Mouse (Mus musculus): ENCODE results near the gene Trim67. TPM values are rescaled to one million over a fixed set of nuclear protein-coding genes. Genes with fewer than 3 reads are reported as not detected.

The Trim67 gene
- total RNA-seq (2021) = 1 to 10 TPM; 3.1 to 3.9 TPM

DNA sequence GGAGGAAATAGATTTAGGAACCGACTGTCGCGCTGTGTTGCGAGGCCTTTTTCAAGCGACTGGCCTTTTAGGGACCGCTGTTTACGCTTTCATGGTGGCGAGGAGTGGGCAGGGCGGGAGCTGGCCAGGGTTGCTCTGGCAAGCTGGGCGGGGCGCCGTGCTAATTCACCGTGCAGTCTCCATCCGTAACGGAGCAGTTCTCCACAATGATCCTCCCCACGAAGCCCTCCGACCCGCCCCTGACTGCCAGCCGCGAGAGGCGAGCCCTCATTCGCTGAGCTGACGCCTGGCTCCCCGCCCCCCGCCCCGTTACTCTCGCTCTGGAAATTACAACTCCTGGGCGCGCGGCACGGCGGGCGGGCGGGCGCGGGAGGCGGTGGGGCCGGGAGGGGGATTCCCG, at the start of gene Trim67:
Gene Trim67 (plus strand): TSS at position 385 of the 400 bp plus-strand sequence.
- peak; percentile 46 to 54 for DNase-seq

- no peak for DNase-seq
Observed at GRCm38 (mm10) chr8:124746661-124747060, 46.2 kb upstream of the Trim67 start.

DNA sequence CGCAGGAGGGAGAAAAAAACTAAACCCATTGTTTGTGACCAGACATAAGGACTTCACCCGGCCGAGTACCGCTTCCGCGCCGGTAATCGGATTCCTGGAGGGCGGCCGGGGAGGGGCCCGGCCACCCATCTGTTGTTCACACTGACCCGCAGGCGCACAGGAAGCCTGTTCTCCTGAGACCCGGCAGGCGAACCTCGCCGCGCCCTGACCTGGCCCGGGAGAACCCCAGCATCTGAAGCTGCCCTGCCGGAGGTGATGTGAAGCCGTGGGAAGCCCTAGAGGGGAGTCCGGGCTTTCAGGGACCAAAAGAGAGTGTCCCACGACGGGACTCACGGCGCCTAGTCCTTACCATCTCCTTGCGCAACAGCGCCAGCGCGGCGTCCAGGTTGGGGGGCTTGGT, 41.7 kb upstream of the Trim67 start:
- no peak for DNase-seq

DNA sequence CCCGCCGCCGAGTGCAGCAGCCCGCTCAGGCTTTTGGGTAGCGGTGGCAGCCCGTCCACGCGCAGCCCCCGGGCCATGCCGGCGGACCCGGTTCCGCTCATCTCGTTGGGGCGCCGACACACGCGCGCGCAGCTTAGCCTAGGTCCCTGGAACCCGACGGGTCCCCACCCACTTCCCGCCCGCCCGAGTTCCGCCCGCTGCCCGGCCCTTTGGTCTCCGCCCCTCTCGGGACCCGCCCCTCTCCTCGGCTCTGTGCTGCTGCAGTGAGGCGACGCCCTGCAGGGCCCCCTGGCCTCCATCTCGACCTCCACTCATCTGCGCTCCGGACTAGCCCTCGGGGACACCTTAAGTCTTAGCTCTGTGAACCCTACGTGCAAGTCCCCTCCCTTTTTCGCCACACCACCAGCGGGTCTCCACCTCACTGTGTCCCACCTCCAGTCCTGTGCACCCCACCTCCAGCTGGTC, 41.2 kb upstream of the Trim67 start, which contains the start of gene Fam89a:
Gene Fam89a (minus strand): TSS at position 124 of the 465 bp plus-strand sequence.
- DNase-seq = peak in 1 of 2 experiments; percentile 3

GRCm38 (mm10) chr8:124752325-124752862, 40.5 kb upstream of the Trim67 start:
- DNase-seq = no peak

DNA sequence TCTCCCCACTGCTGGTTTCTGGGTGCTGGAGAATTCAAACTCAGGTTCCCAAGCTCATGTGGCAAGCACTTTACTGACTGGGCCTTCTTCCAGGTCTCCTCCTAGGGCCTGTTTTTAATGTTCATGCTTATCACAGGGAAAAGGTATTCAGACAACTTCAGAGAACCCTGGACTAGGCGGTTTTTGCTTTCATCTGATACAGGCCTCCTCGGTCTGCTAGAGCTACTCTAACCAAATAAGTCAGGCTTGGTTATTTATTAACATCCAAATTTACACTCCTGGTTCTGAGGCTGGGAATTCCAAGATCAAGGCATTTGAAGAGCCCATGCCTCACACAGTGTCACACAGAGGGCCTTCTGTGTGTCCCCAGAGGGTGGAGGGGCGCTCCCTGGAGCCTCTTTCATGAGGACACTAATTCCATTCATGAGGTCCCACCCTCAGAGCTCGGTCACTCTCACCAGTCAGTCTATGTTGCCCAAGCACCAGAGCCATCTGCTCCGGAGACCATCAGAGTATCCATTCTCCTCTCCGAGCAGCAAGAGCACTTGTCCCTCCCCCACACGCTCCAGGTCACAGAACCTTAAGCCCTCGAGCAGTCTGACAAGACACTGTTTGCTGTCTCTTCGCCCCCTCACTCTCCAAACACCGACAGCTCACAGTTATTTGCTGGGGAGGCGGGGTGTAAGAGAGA, 38.6 kb upstream of the Trim67 start:
- DNase-seq = peak; percentile 18 to 23

DNA sequence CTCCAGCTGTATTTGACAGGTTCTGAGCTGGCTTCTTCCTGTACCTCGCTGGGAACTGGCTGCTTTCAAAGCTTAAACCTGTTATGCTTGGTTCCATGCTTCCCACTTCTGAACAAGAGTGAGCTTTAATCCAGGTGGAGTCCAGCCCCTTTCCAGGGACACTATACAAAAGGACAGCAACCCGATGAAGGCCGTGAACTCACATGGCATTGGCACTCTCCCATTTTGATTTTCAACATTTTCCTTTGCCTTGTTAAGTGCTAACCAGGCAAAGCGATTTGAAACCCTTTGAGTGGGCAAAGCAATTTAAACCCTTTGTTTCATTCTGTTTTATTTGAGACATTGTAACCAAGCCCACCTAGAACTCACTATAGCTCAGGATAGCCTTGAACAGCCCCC, 38.1 kb upstream of the Trim67 start:
- no peak for DNase-seq

DNA sequence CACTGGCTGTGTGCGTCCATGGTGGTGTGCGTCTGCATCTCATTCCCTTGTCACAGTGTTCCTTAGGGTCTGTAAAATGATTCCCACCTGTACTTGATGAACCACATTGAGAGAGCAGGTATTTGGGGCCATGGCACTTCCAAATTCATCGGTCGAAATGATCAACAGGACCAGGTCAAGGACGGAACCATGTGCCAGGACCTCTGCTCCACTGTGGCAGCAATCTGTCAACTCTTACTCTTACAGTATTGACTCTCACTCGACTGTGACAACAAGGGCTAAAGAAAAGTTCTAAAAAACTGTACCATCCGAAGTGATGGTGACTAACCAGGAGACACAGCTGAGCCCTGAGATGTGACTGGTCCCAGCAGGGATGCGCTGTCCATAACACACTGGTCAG, 37.4 kb upstream of the Trim67 start:
- no peak for DNase-seq

DNA sequence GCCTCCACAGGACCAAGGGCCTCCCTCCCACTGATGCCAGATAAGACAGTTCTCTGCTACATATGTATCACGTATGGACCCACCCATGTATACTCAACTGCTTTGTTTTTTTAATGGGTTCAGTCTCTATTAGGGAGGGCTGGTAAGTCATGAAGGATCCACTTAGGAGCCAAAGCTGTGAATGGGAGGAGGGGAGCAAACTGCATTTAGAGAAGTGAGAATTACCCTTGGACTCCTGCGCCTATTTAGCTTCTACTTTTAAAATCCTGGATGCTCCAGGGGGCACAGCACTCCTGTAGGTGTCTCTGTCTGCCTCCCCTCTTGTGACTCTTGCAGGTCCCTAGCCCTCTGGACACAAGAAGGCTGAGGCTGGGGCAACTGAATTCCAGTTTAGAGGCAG, 36.7 kb upstream of the Trim67 start:
- no peak for DNase-seq

- DNase-seq = no peak
Observed at GRCm38 (mm10) chr8:124756601-124757000, 36.3 kb upstream of the Trim67 start.

DNA sequence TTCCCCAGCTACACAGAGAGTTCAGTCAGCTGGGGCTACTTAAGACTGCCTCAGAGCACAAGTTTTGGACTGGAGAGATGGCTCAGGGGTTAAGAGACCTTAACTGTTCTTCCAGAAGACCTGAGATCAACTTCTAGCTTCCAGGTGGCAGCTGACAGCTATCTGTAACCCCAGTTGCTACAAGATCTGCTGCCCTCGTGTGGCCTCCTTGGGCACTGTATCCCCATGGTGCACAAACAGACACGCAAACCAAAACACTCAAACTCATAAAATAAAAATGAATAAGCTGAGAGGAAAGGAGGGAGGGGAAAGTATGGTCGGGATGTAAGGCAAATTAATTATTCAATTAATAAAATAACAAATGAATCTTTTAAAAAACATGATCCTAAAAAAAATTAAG, 34.3 kb upstream of the Trim67 start:
- DNase-seq = no peak

GRCm38 (mm10) chr8:124763061-124763460, 29.8 kb upstream of the Trim67 start:
- DNase-seq = no peak

GRCm38 (mm10) chr8:124772389-124772788, 20.5 kb upstream of the Trim67 start:
- DNase-seq = peak; percentile 16 to 30

- peak; percentile 56 to 59 for DNase-seq
Observed at GRCm38 (mm10) chr8:124775695-124776094, 17.2 kb upstream of the Trim67 start.

GRCm38 (mm10) chr8:124780236-124780635, 12.7 kb upstream of the Trim67 start:
- no peak for DNase-seq

DNA sequence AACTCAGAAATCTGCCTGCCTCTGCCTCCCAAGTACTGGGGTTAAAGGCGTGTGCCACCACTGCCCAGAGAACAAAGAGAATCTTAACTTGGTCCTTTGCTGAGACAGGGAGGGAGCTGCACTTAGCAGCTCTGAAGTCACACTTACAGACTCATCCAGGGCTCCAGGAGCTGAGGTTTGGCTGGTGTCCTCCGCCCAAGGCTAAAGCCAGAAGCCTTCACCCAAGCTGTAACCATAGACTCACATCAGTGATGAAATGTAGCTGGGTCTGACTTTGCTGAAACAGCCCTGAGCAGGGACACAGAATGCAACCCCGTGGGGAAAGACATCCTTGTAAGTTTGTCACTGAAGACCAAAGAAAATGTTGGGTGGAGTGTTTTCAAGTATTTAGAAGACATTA, 10.5 kb upstream of the Trim67 start:
- no peak for DNase-seq

DNA sequence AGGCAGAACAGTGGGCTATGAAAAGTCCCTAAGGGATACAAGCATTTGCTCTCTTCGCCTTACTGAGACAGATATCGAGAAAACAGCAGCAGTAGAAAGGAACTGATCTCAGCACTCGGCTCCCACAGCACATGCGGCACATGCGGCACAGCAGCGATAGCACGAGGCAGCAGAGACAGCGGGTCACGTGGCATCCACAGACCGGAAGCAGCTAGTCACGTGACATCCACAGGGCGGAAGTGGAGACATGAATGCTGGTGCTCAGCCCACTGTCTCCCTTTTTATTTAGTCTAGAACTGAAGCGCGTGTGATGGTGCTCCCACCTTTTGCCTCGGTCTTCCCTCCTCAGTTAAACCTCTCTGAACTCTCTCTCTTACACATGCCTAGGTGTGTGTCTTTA, 9.7 kb upstream of the Trim67 start:
- no peak for DNase-seq

GRCm38 (mm10) chr8:124784613-124785012, 8.3 kb upstream of the Trim67 start:
- peak; percentile 19 to 42 for DNase-seq

GRCm38 (mm10) chr8:124790676-124791075, 2.2 kb upstream of the Trim67 start:
- no peak for DNase-seq

DNA sequence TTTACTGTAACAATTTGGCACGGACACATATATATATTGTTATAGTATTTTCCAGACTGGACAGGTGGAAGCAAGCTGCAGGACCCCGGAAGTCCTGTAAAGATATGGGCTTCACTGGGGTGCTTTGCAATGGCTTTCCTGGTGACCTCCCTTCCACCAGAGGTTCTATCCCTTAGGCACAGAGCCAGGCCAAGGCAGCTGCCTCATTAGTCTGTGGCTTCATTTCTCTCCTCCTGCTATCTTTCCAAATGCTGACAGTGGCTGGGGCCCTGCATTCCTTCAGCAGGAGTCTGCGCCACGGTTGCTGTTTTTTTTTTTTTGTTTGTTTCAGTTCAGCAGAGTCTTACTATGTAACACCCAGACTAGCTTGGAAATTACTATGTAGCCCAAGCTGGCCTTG, 1.1 kb upstream of the Trim67 start:
- DNase-seq = no peak

DNA sequence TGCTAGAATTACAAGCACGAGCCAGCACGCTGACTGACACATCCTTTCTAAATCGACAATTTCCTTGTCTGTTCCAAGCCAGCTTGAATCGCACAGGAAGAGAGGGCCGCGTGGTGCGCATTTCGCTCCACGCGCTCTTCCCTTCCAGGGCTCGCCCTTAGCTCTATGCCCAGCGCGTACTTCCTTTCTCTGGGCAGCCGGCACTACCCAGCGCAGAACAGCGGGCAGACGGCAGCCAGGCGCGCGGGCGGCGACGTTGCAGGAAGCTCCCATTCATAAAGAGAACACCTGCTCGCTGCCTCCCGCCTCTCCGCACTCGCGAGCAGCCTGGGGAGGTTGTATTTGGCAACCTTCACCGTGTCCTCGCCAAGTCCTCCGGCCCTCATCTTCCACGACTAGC, 706 bp upstream of the Trim67 start:
- DNase-seq = peak; percentile 50 to 62

DNA sequence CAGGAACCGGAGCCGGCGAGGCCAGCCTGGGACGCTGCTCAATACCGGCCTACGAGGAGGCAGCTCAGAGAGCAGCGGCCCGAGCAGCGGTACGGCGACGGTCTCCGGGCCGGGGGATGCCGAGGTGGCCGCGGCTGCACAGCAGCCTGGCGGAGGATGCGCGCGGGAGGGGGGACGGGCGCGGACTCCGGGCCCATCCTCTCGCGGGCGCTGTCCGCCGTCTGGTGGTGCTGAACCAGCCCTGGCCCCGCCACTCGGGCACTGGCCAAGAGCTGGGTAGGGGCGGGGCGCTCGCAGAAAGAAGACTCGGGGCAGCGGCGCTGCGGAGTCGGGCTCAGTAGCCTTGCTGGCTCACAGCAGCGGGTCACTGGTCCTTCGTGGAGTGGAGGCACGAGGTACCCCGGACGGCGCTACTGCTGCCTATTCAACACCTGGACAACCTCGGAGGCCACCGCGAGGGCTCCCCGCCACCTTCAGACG, 320 bp downstream of the Trim67 start:
- DNase-seq = peak; percentile 74 to 79

DNA sequence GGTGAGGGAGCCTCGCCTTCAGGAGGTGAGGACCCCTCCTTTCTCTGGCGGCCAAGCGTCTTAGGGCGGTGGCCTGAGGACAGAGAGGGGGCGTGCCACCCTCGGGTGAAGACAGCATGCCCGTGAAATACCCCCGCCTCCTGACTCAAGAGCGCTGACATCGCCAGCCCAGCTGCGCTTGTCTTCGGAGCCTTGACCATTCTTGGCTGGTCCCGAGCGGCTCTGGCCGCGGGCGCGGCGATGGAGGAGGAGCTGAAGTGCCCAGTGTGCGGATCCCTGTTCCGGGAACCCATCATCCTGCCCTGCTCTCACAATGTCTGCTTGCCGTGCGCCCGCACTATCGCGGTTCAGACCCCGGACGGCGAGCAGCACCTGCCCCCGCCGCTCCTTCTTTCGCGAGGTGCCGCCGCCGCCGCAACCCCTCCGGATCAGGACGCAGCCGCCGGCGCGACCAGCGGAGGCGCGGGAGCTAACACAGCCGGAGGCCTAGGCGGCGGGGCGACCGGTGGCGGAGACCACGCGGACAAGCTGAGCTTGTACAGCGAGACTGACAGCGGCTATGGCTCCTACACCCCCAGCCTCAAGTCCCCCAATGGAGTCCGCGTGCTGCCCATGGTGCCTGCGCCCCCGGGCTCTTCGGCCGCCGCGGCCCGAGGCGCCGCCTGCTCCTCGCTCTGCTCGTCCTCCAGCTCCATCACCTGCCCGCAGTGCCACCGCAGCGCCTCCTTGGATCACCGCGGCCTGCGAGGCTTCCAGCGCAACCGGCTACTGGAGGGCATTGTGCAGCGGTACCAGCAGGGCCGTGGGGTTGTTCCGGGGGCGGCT, 981 bp downstream of the Trim67 start:
- peak in 1 of 2 experiments; percentile 31 for DNase-seq
